Mouse (Mus musculus) splenic B cell, adult 2 months (primary cell): ENCODE measurements around the gene Prm1.
"Not testable (repeated sequence)": the region's sequence is repeated elsewhere in the genome, so short reads cannot be mapped to it uniquely, and the experiment has no call there.

Experiments used
- DNase-seq: peaks from one replicate; pipeline ENCODE4 v3.0.0-alpha.2; 2011; ENCODE audit warnings: low read depth, low spot score
- H3K27me3 ChIP-seq: 2 replicates; pipeline ENCODE4 v1.6.1; 2012; ENCODE audit warnings: mild to moderate bottlenecking, low read length, moderate library complexity, mixed read lengths; ENCODE audit not compliant: control insufficient read depth, poor library complexity, insufficient read depth, severe bottlenecking
- H3K36me3 ChIP-seq: 2 replicates; pipeline ENCODE4 v1.6.1; 2012; ENCODE audit warnings: mild to moderate bottlenecking, low read length, moderate library complexity, mixed read lengths; ENCODE audit not compliant: control insufficient read depth, poor library complexity, insufficient read depth, severe bottlenecking

The Prm1 gene

DNA sequence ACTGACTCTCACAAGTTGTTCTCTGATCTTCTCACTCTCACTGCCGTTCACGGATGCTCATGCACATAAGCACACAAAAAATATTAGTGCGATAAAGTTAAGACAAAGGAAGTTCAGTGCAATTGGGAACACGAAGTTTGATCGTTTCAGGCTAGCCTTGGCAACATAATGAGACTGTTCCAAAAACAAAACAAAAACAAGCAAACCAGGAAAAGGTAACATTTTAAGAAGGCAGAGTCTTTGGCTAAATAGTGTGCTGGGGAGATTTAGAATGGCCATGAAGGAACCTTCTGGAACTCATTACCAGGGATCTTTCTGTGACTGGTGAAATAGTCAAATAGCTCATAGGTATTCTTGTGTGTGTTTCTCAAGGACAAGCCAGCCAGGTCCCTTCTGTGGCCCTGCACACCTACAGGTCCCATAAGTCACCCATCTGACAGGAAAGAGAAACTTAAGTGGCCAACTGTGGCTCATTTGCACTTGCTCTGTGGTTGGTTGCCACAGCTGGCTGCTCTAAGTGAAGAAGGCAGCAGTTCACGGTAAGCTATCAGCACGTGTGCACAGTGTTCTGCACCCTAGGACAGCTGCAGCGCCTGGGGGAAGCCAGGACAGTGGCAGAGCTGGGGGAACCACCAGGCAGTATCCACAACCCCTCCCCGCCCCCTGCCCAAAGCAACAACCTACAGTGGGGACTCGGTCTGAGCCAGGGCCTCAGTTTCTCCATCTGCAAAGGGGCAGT, at the start of gene Prm1:
Gene Prm1 (minus strand): TSS at position 51 of the 739 bp plus-strand sequence.
- H3K27me3 ChIP-seq = no peaks in the 10 kb centered on the region
- no peaks in the 10 kb centered on the region for H3K36me3 ChIP-seq
- peak; percentile 61 for DNase-seq

DNA sequence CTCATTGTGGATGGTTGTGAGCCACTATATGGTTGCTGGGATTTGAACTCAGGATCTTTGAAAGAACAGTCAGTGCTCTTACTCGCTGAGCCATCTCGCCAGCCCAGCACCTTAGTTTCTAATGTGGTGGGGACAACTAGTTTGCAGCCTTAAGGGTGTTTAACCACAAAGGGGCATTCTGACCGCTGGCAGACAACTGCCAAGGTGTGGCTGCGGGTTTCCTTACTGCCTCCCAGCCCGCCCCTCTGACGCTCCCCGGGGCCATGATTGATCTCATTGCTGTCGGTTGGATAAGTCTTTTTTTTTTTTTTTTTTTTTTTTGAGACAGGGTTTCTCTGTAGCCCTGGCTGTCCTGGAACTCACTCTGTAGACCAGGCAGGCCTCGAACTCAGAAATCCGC, 46.6 kb upstream of the Prm1 start:
- peak; percentile 34 for DNase-seq
- H3K36me3 ChIP-seq, H3K27me3 ChIP-seq: not testable (repeated sequence)

DNA sequence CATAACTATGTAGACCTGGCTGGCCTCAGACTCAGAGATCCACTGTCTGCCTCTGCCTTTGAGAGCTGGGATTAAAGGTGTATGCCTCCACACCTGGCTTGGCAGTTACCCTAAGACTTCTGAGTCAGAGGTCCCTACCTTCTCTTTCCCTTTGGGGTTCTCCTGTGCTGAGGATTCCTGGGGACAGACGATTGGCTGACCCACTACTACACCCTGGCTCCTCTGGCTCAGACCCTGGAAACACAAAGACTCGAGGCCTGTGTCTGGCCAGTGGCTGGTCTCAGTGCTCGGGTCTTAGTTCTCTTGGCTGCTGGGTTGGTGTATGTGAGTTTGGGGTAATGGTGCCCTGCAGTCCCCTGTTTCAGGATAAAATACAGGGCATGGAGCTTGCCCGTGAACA, 45.3 kb upstream of the Prm1 start:
- no peaks in the 10 kb centered on the region for H3K36me3 ChIP-seq
- DNase-seq = no peak
- H3K27me3 ChIP-seq = no peaks in the 10 kb centered on the region

DNA sequence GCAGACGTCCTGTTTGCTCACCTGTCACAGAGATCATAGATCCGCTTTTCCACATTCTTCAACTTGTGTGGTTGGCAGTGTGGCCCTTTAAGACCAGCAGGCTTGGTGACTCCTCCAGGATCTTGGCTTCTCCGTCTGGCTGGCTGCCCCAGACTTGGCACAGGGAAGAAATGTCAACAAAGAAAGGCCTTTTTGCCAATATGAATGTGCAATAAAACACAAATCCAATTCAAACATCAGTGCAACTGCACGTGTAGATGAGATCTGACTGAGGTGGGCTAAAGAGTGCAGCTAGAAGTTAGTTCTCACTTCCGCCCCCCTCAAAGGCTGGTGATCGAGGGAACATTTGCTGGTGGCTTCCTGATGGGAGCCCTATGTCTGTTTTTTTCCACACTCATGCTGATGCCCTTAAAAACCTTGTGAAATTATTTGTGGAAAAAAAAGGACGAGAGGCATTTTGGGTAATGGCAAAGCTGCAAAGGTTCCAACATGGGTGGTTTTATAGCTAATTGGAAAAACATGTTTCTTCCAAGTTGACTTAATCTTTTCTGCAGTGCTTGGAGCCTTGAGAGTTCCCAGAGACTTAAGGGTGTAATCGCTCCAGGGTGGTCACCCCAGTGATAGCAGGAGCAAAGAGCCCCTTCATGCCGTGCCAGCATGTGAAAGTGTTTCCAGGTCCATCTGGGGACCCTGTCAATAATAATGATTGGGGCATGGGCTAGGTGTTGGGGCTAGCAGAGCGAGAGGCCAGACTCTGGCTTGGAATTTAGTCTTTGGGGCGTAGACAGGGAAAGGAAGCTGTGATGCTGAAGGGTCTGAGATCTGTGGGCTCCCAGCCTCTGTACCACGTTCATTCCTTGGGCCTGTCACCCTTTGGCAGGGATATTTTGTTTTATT, 44.6 kb upstream of the Prm1 start:
- DNase-seq = no peak
- H3K36me3 ChIP-seq = no peaks in the 10 kb centered on the region
- no peaks in the 10 kb centered on the region for H3K27me3 ChIP-seq

DNA sequence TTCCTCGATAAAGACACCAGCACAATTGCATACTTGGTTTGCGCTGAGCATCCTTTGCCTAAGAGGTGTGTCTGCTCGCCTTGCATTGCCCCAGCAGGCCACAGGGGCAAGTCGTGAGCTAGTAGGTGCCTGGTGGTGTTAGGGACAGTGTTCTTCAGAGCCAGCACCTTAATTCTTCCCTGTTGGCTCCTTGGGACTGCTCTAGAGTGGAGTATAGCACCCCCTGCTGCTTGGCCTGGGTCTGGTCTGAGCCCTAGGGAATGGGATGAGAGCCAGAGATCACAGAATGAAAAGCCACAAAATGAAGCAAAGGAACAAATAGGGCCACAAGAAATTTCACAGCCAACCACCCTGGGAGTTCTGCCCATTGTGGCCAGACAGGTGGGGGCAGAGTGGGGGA, 40.9 kb upstream of the Prm1 start:
- DNase-seq = peak; percentile 74

DNA sequence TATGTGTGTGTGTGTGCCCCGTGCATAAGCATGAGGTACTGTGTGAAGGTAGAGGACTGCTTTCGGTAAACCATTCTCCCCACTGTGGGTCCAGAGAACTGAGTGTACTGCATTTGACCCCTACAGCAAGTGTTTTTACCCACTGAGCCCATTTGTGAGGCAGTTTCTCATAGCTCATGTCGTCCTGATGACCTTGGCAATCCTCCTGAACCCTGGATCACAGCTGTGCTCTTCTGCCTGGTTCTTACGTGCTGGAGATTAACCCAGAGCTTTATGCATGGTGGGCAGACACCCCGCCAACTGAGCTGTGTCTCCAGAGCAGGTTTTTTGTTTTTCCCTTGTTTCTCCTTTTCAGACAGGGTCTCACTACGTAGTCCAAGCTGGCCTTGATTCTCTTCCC, 40.3 kb upstream of the Prm1 start:
- Histone ChIP-seq H3K27me3 (no peaks in the 10 kb centered on the region), H3K36me3 (no peaks in the 10 kb centered on the region)
- DNase-seq = no peak

More for the DNA sequence above, 40.9 kb upstream of the Prm1 start:
- Histone ChIP-seq H3K36me3 (no peaks in the 10 kb centered on the region), H3K27me3 (no peaks in the 10 kb centered on the region)

DNA sequence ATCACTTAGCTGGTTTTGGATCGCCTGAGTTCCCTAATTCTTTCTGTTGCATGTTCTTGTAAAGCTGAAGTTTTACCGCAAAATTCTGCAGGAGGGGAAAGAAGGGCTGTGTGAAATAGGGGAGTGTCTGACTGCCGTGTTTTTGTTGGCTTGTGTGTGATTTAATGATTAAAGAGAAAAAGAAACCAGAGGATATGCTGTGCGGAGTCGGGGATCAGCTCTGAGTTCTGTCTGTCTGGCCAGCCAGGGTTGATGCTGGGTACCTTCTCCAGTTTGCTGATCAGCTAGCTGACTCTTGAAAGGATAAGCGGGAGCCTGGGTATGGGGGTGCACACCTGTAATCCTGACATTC, 38.7 kb upstream of the Prm1 start:
- Histone ChIP-seq H3K36me3 (no peaks in the 10 kb centered on the region), H3K27me3 (no peaks in the 10 kb centered on the region)
- DNase-seq = no peak

DNA sequence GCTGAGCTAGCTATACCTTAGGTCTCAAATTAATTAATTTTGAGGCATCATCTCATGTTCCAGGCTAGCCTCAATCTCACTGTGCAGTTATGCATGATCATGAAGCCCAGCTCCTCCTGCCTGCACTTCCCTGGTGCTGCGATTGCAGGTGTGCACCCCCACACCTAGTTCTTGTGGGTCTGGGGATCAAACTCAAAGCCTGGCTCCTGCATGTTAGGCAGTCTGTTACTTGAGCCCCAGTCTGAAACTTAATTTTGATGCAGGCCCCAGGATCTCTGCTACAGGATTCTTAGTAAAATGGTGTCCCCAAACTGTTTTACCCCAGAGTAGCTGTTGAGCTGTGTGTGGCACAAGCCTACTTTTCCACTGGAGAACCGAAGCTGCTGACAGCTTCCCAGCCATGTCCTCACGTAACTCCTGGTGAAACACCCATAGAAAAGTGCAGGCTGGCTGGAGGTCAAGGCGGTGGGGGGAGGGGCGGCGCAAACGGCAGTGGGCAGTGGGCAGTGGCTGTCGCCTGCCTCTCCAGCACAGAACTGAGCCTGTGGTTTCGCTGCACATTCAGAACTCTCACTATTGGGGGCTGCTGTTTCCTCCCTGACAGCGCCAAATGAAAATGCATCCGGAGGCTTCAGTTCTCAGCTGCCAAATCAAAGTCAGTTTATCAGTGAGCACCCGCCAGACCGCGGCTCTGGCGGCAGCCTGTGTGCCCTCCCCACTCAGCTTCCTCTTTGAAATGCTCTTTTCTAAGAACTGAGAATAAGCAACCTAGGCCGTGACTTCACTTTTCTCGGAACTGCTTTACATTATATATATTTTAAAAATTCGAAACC, 38.1 kb upstream of the Prm1 start:
- DNase-seq = peak; percentile 68
- Histone ChIP-seq H3K36me3 (no peaks in the 10 kb centered on the region), H3K27me3 (no peaks in the 10 kb centered on the region)

DNA sequence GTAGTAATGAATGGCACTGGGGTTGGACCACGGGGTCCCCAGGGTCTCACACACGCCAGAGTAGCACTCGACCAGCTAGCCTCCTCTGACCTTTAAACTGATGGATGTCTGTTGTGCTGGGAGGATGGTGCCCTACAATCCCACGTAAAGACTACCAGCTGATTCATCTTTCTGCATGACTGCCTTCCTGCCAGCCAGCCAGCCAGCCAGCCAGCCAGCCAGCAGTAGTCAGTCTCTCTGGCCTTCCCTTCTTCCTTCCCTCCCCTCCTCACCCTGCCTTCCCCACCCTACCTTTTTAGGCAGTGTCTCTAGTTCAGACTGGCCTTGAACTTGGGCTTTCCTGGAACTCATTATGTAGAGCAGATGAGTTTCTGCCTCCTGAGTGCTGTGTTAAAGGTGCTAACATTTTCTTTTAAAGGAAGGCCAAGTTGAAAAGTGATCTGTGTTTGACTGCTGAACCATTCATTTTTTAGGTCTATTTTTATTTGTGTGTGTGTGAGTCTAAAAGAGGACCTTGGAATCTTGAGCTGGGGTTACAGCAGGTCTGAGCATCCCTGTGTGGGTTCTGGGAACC, 36.7 kb upstream of the Prm1 start:
- H3K27me3 ChIP-seq = no peaks in the 10 kb centered on the region
- no peak for DNase-seq

DNA sequence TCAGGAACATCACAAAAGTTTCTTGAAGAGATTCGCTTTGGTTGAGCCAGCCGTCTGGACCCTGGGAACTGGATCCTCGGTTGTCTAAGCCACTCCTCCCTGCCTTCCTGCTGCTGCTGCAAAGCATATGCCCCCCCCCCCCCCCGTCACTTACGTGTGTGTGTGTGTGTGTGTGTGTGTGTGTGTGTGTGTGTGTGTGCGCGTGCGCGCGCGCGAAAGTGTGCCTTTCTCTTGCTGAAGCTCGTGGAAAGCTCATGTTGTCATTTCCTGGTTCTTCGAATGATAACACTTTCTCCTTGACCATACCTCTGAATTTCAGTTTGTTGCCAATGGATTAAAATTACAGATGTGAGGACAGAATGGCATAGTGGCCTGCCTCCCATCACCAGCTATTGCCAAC, 34.4 kb upstream of the Prm1 start:
- no peaks in the 10 kb centered on the region for H3K36me3 ChIP-seq
- no peaks in the 10 kb centered on the region for H3K27me3 ChIP-seq
- DNase-seq = no peak

More for the DNA sequence above, 36.7 kb upstream of the Prm1 start:
- no peaks in the 10 kb centered on the region for H3K36me3 ChIP-seq

DNA sequence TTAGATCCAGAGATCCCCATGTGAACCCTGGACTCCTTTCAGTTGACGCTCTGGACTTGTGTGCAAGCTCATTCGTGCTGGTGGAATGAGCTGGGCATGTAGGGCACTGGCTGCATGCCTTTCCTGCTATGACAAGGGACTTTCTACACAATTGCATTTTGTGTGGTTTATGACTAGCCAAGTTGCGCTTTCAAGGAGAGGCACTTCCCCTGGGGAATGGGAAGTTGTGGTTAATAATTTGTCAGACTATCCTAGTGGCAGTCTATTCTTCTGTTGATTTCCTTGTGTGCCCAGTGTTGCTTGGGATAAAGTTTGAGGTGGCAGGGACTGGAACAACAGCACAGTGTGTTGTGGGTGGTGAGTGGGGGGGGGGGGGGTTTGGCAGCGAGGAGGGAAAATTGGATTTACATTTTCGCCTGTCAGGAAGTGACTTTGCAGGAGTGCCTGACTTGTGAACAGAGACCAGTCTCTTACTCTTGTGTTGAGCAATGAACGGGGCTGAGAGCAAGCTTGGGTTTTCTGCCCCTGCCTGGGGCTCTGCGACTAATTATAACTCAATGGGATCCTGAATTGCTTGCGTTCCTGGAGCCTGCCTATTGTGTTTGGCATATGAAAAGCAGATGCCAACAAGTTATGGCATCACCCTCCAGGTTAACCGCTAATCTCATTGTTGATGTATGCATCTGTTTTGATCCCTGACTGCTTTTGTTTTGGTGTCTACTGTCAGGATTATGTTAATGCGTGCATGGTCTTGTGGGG, 33.0 kb upstream of the Prm1 start:
- Histone ChIP-seq H3K27me3 (no peaks in the 10 kb centered on the region), H3K36me3 (no peaks in the 10 kb centered on the region)
- DNase-seq = no peak

DNA sequence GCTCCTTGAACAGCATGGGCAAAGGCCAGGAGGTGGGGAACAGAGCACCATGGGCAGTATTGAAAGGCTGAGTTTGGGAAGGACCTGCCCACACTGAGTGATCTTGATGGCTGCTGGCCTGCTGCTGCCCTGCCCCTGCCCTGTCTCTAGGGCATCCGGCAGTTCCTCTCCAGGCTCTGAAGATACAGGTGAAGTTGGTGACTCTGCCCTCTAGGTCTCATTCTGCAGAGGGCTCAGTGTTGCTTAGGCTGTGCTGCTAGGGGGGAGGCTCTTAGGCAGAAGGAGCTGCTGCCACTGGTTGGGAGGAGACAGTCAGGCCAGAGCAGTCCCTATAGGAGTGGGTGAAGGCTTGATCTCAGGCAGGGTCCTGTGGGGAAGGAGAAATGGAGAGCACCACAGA, 32.3 kb upstream of the Prm1 start:
- Histone ChIP-seq H3K27me3 (no peaks in the 10 kb centered on the region), H3K36me3 (no peaks in the 10 kb centered on the region)
- no peak for DNase-seq

DNA sequence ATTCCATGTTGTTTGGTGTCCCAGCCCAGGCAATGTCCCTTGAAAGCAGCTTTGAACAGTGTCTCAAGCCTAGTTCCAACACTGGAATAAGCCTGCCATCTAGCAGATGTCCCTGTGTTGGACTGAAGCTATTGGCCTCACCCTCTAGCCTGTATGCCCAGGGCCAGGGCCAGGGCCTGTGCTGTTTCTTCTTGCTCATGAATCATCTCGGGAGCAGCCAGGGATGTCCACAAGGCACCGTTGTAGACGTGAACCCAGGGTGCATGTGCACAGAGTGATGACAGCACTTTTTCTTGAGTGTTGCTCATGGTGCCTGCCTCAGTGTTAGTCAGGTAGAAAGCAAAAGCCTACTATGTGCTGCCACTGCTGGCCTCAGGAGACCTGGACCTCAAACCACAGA, 31.6 kb upstream of the Prm1 start:
- DNase-seq = no peak
- Histone ChIP-seq H3K36me3 (no peaks in the 10 kb centered on the region), H3K27me3 (no peaks in the 10 kb centered on the region)

DNA sequence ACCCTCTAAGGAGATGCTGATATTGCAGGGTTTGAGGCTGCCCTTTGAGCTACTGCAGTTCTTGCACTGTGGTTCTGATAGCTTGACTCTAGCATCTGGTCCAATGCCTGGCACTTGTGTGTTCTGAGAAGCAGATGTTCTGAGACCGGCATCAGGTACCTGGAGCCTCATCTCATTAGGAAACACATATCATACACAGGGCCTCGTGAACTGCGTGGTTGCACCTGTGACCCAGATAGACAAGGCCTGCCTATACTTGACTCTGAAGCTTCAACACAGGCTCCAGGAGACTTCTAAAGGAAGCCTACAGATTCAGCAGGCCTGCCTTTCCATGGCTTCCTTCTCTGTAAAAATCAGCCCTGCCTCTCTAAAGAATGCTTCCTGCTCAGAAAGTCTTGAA, 30.7 kb upstream of the Prm1 start:
- DNase-seq = no peak
- Histone ChIP-seq H3K36me3 (no peaks in the 10 kb centered on the region), H3K27me3 (no peaks in the 10 kb centered on the region)
